Mouse (Mus musculus) c-Kit-positive CD71-positive TER-119-positive erythroid progenitor cells, embryonic 14.5 days (primary cell): Measurements from ENCODE around the gene Ccl26.
"Not testable (repeated sequence)": the region's sequence is repeated elsewhere in the genome, so short reads cannot be mapped to it uniquely, and the experiment has no call there.

Source experiments
- DNase-seq: peaks from one replicate; pipeline ENCODE4 v3.0.0-alpha.2; 2013; ENCODE audit warnings: low spot score

The Ccl26 gene

GRCm38 (mm10) chr5:135563469-135563868, at the start of gene Ccl26:
Gene Ccl26 (minus strand): TSS chr5:135563569.
- no peak for DNase-seq

- no peak for DNase-seq
These were observed 46.4 kb upstream of the Ccl26 start for GRCm38 (mm10) chr5:135609794-135610193.

GRCm38 (mm10) chr5:135607581-135607980, 44.2 kb upstream of the Ccl26 start:
- no peak for DNase-seq

- not testable (repeated sequence) for DNase-seq
These were observed 43.3 kb upstream of the Ccl26 start for GRCm38 (mm10) chr5:135606717-135607116.

- not testable (repeated sequence) for DNase-seq
These were observed 41.3 kb upstream of the Ccl26 start for GRCm38 (mm10) chr5:135604643-135605042.

- no peak for DNase-seq
These were observed 26.8 kb upstream of the Ccl26 start for GRCm38 (mm10) chr5:135589996-135590784.

GRCm38 (mm10) chr5:135587764-135588163, 24.4 kb upstream of the Ccl26 start:
- no peak for DNase-seq

- DNase-seq, result no peak
These were observed 22.3 kb upstream of the Ccl26 start for GRCm38 (mm10) chr5:135585691-135586090.

GRCm38 (mm10) chr5:135582330-135582729, 19.0 kb upstream of the Ccl26 start:
- DNase-seq, result no peak

GRCm38 (mm10) chr5:135579331-135579751, 16.0 kb upstream of the Ccl26 start:
- DNase-seq, result no peak

- DNase-seq, result no peak
These were observed 12.7 kb upstream of the Ccl26 start for GRCm38 (mm10) chr5:135576055-135576454.

- no peak for DNase-seq
These were observed 9.6 kb upstream of the Ccl26 start, which contains the start of gene Ccl24 for GRCm38 (mm10) chr5:135573006-135573405. Gene Ccl24 (minus strand): TSS chr5:135573049.

GRCm38 (mm10) chr5:135568698-135569097, 5.3 kb upstream of the Ccl26 start:
- no peak for DNase-seq

GRCm38 (mm10) chr5:135567556-135568265, 4.3 kb upstream of the Ccl26 start:
- DNase-seq, result no peak

- no peak for DNase-seq
These were observed 5.7 kb downstream of the Ccl26 start for GRCm38 (mm10) chr5:135557671-135558070.

GRCm38 (mm10) chr5:135557051-135557450, 6.3 kb downstream of the Ccl26 start:
- no peak for DNase-seq

- no peak for DNase-seq
These were observed 7.1 kb downstream of the Ccl26 start for GRCm38 (mm10) chr5:135556259-135556658.

GRCm38 (mm10) chr5:135551591-135551990, 11.8 kb downstream of the Ccl26 start:
- no peak for DNase-seq

GRCm38 (mm10) chr5:135550910-135551309, 12.5 kb downstream of the Ccl26 start:
- no peak for DNase-seq

GRCm38 (mm10) chr5:135547990-135548389, 15.4 kb downstream of the Ccl26 start:
- no peak for DNase-seq

GRCm38 (mm10) chr5:135544865-135545797, 18.2 kb downstream of the Ccl26 start, which contains the start of gene Hip1:
Gene Hip1 (minus strand): TSS chr5:135545120.
- DNase-seq, result peak; percentile 89

- no peak for DNase-seq
These were observed 19.3 kb downstream of the Ccl26 start for GRCm38 (mm10) chr5:135544032-135544558.
